Mouse (Mus musculus): ENCODE data around the gene Prph.
"Not testable (repeated sequence)": the region's sequence is repeated elsewhere in the genome, so short reads cannot be mapped to it uniquely, and the experiment has no call there.

Gene Prph

DNA sequence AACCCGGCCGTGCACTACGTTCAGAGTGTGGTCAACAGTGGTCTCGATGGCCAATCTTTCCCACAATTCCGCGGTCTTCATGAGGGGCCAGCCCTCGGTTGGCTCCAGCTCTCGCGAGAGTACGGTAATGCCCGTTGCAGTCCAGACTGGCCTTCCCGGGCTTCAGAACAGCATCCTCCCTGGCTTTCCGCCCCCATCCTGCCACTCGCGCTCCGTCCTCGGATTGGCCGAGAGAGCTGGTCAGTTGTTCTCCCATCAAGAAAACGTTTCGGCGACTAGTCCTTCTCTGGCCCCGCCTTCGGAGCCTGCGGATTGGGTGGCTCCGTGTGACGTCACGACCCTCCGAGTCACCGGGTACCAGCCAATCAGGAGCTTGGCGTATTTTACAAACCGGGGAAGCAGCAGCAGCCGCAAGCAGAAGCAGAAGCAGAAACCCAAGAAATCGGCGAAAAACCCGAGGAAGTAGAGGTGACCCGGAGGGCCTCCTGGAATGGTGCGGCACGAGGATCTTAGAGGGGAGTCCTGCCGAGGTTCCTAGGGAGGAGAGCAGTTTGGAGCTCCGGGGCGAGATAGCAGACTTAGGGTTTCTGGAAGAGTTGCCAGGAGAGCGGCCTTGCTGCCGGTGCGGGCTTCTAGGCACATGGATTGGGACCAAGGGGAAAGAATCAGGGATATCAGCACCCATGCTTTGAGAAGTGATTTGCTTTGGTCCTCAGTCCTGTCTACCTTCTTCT lies 19.8 kb downstream of the Prph start:
- in situ Hi-C loops (cut with MboI, MseI), result no loop called here

- in situ Hi-C loops (cut with MboI, MseI), result not testable (repeated sequence)
These were observed 21.0 kb downstream of the Prph start for GRCm38 (mm10) chr15:99076011-99076410.

- in situ Hi-C loops (cut with MboI, MseI), result no loop called here
These were observed 23.4 kb downstream of the Prph start for GRCm38 (mm10) chr15:99078181-99078910.

- in situ Hi-C loops (cut with MboI, MseI), result no loop called here
These were observed 24.8 kb downstream of the Prph start for GRCm38 (mm10) chr15:99079804-99080203.

DNA sequence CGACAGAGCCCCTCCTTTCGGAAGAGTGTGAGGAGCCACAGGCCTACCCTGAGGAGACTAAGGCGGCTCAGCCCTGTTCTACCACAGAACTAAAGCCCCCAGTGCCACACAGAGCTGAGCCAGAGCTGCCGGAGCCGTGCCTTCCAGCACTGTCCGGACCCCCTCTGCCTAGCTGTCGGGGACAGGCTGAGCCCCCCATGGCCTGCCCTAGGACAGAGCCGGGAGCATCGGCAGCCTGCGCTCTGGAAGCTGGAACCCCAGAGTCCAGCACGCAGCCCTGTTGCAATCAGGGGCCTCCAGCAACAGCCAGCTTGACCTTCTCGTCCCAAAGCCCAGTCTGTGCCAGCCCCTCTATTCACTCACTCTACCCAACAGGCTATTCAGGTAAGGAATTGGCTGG lies 27.3 kb downstream of the Prph start:
- in situ Hi-C loops (cut with MboI, MseI), result no loop called here

DNA sequence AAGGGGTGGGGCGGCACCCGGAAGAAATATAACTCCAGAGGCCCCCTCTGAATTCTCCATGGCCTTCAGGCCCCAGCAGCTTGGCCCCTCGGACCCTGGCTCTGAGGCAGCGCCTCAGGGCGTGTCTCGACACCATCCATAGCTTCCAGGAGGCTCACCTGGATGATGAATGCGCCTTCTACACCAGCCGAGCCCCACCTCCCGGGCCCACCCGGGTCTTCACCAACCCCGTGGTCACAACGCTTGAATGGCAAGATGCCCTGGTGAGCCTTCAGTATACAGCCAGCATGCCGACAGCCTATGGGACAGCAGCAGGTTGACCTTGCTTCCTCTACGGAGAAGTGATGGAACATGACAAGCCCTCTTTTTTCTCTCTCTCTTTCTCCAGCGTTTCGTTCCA lies 27.9 kb downstream of the Prph start:
- in situ Hi-C loops (cut with MboI, MseI), result no loop called here

GRCm38 (mm10) chr15:99083258-99083657 lies 28.3 kb downstream of the Prph start:
- in situ Hi-C loops (cut with MboI, MseI), result no loop called here

GRCm38 (mm10) chr15:99083867-99084557 lies 29.0 kb downstream of the Prph start:
- in situ Hi-C loops (cut with MboI, MseI), result no loop called here

- in situ Hi-C loops (cut with MboI, MseI), result no loop called here
These were observed 29.6 kb downstream of the Prph start for GRCm38 (mm10) chr15:99084618-99085017.

GRCm38 (mm10) chr15:99085997-99086396 lies 31.0 kb downstream of the Prph start:
- in situ Hi-C loops (cut with MboI, MseI), result no loop called here

DNA sequence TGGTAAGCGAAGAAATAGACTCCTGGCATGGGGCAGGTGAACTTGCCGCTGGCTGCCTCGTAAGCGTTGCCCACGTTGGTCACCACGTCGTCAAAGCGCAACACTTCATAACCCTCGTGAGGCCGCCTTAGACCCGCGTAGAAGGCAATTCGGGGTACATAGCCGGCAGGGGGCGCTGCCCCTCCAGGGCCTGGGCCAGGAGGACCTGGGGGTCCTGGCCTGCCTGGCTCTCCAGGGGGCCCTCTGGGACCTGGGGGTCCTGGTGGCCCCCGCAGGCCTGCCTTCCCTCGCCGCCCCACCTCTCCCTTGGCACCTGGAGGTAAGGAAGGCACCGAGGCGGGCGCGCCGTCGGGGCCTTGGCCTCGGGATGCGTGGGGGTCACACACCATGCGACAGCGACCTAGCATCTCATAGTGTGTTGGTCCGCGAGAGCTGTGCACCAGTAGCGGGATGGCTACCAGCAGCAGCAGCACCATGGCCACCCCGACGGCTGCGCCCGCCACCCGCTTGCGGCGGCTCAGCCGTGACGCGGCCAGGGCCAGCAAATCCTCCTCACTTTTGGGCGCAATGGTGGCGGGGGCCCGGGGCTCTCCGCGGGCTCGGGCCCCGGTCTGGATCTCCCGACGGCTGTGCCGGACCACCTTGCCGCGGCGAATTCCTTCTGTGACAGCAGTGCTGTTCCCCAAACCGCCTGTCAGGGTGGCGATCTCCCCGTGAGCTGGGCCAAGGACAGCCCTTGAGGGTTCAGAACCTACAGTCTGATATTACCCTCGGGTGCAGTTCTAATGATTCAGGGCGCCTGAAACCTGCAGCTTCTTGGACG lies 32.5 kb downstream of the Prph start, which contains the start of gene C1ql4:
Gene C1ql4 (minus strand): TSS at position 565 of the 823 bp plus-strand sequence.
- in situ Hi-C loops (cut with MboI, MseI), result no loop called here

DNA sequence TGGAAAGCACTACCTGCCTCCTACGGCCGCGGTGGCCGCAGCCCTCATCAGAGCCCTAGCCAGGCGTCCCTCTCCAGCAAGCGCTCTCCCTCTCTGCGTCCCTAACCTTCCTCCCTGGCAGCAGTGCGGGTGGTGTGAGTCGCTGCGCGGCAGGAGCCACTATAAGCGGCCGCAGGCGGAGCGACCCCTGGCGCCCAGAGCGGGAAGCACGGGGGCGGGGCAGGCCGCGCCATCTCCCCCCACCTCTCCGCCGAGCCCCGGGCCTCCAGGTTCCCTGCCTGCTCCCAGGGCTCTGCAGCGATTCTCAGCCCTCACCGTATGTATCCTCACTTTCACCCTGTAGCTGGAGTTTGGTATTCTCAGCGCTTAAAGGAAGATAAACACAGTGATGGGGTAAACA lies 33.3 kb downstream of the Prph start:
- in situ Hi-C loops (cut with MboI, MseI), result no loop called here

DNA sequence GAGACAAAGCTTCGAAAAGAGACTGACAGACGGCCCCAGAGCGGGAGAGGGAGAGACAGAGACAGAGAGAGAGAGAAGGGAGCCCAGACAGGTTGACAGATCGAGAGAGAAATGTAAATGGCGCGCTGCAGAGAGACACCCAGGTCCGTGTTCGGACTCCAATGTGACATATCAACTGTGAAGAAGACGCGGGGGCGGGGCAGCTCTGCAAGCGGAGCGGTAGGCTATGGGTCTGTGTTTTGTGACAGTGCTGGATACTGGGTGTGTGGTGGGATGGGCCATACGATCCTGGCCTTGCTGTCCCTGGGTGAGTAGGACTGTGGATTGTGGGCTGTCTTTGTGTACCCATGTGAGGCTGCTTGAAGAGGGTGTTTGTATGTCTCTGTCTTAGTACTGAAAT lies 34.1 kb downstream of the Prph start:
- in situ Hi-C loops (cut with MboI, MseI), result no loop called here

DNA sequence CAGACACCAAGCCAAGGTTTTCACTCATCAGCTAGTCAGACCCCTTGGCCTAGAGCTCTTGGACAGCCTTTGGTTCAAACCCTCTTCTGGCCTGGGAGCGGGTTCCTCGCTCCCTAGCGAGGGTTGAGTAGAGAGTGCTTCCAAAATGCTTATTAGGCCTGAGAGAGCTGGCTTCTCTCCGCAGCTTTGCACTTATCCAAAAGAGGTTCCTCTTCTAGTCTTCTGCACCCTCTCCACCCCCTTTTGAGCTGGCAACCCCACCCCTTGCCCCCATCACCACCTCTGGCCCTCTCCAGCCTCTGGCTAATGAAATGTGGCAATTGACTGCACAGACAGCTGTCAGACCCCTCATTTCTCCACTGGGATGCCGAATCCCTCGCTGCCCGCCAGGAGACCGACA lies 37.9 kb downstream of the Prph start, which contains the start of gene Dnajc22:
Gene Dnajc22 (plus strand): TSS at position 301 of the 400 bp plus-strand sequence.
- in situ Hi-C loops (cut with MboI, MseI), result no loop called here

GRCm38 (mm10) chr15:99093291-99094258 lies 38.6 kb downstream of the Prph start:
- in situ Hi-C loops (cut with MboI, MseI), result no loop called here

DNA sequence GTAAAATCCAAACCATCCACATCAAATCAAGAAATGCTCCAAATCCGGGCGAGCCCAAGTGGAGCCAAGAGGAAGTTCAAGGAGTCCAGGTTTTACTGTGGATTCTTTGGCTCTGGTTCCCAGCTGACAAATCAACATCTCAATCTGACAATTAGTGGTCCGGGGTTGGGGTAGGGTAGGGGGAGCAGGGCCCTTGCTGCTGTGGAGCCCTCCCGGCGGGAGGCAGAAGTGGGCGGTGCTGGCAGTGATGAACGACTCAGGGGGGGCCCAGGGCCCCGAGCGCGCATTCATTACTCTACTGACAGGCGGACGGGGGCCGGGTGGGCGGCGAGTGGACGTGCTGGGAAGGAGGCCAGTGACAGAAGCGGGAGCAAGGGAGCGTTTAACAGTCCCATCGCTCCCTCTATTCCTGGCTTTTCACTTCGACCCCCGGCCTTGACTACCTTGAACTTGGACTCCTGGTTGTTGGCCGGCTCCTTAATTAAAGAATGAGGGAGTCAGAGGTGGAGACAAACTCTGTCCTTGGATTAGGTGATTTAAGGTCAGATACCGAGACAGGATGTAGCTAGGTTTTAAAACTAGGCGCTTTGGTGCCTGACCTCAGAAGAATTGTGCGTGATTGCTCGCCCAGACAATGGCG lies 39.8 kb downstream of the Prph start:
- in situ Hi-C loops (cut with MboI, MseI), result no loop called here

GRCm38 (mm10) chr15:99095356-99095755 lies 40.4 kb downstream of the Prph start:
- in situ Hi-C loops (cut with MboI, MseI), result no loop called here

- in situ Hi-C loops (cut with MboI, MseI), result no loop called here
These were observed 41.3 kb downstream of the Prph start for GRCm38 (mm10) chr15:99096061-99096793.

DNA sequence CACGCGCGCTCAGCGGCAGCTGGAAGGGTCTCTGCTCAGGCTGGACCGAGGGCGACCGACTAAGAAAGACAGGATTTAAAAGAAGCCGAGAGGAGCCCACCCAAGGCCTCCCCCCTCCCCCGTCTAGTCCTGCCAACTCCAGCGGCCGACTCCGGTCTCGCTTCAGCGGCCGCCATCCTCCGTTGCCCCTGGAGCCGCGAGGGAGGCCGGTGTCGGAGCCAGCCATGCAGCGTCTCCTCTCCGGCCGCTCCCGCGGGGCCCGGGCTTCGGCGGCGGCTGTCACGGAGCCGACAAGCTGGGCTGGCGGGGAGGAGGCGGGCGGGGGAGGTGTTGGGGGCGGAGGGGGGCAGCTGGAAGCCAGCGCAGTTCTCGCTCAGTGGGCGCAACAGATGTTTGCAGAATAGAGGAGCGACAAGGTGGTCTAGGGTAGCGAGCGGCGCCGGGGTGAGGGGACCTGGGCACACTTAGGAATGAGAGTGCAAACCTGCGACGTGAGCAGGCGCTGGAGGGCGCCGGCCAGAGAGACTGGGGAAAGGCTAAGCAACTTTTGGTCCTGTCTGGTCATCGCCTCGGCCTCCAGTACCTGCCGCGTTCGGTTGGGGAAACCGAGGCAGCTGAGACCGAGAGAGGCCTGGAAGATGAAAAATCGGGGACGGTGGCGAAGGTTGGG lies 42.0 kb downstream of the Prph start:
- in situ Hi-C loops (cut with MboI, MseI), result no loop called here

Measured in T-helper 1 cell (primary cell).